ENCODE assay signal across 7 mouse cellular contexts in the genomic region with DNA sequence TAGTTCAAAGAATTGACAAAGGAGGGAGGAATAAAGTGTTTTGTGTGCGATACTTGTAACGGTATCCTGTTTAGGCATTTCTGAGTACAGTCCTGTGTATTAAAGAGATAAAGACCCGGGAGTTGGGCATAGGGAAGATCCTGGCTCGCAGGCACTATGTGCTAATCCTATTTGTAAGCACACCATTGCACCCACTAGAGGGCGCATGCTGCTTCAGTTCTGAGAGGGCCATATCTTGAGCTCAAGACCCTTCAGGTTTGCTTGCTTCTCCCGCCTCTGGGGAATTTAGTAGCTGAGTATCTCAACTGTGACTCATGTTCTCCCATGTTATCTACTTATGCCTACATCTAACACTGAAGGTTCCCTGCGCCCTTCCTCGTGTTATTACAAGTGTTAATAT. TPM values are rescaled to one million over a fixed set of nuclear protein-coding genes. Genes with fewer than 3 reads are reported as not detected.
DNase-seq lines count a peak whose midpoint lies in the region; ATAC-seq and TF ChIP-seq lines count a peak whose summit lies in the region.

No protein-coding gene starts in this region.

- peaks cover 18% of the 10 kb centered on the region for H3K27me3 ChIP-seq in Patski
- no peaks in the 10 kb centered on the region for H3K27me3 ChIP-seq in lung, embryonic 14.5 days (ENCODE audit: insufficient read depth, low read length)

- ATAC-seq in Patski: no peak
- ATAC-seq in hematopoietic stem cell, adult 5-6 weeks (replicated peaks in 1 of 2; ENCODE audit: insufficient read depth in 1 of 2, low FRiP score in 2 of 2, low TSS enrichment in 1 of 2, low read depth in 1 of 2, poor library complexity in 2 of 2, severe bottlenecking in 2 of 2): peak; percentile 56 to 67
- ATAC-seq in lung, embryonic 14.5 days (ENCODE audit: insufficient read depth): peak; percentile 54; the same call in 1 of the 2 replicates

- H3K9me3 ChIP-seq in lung, embryonic 14.5 days (ENCODE audit: low read depth, low read length): no peaks in the 10 kb centered on the region

- peak; percentile 40 to 49 for DNase-seq in left cerebral cortex, adult 2 months (ENCODE audit: extremely low spot score in 1 of 2, low spot score in 2 of 2)
- no peak for DNase-seq in left cerebral cortex, adult 8-10 months (ENCODE audit: low spot score in 2 of 2)
- DNase-seq in Patski (ENCODE audit: low read depth, low spot score): no peak
- peak; percentile 86 to 88 for DNase-seq in cerebellum, postnatal 10 days
- peak; percentile 96 for DNase-seq in lung, embryonic 14.5 days
- DNase-seq in right cerebral cortex, postnatal 25 days: peak; percentile 22

- H3K27ac ChIP-seq in left cerebral cortex, adult 2 months: no peak overlapping the region
- H3K27ac ChIP-seq in lung, embryonic 14.5 days (ENCODE audit: low read depth): no peak overlapping the region

- no peaks in the 10 kb centered on the region for H3K36me3 ChIP-seq in lung, embryonic 14.5 days (ENCODE audit: insufficient read depth)

- POLR2A ChIA-PET in Patski (lab: Charles Lee): no interaction called here

- no peaks in the 10 kb centered on the region for H3K4me1 ChIP-seq in lung, embryonic 14.5 days (ENCODE audit: insufficient read depth)

- CTCF ChIA-PET in Patski (lab: Charles Lee): no interaction called here

- 31% methylated on average over 8 of the region's 8 CpGs for WGBS in lung, embryonic 14.5 days

- H3K9ac ChIP-seq in lung, embryonic 14.5 days: no peak overlapping the region

- H3K4me2 ChIP-seq in lung, embryonic 14.5 days: no peak overlapping the region

- intact Hi-C loops in left cerebral cortex, adult 2 months (cut with DNase I): no loop called here

- H3K4me3 ChIP-seq in left cerebral cortex, adult 2 months: no peak overlapping the region
- H3K4me3 ChIP-seq in lung, embryonic 14.5 days (ENCODE audit: low read depth, low read length): no peak overlapping the region

- TF ChIP-seq CTCF in left cerebral cortex, adult 2 months (IDR thresholded peaks at IDR 0.05): peak; percentile 78
- TF ChIP-seq CTCF in Patski (IDR thresholded peaks at IDR 0.05): peak; percentile 72
- peak; percentile 93 for TF ChIP-seq CTCF in lung, embryonic 14.5 days (IDR thresholded peaks at IDR 0.05; ENCODE audit: low read depth)

- in situ Hi-C loops in Patski (cut with MboI; ENCODE audit: low pct_unique_long_range_greater_than_20kb): no loop called here

RNA-seq across cellular contexts. Expression of a gene that starts 36.7 kb away (rescaled TPM):
- 1 to 10 TPM; 2.6 to 3.1 TPM for total RNA-seq in left cerebral cortex, adult 2 months (2021)
- total RNA-seq in left cerebral cortex, adult 8-10 months (2022): 1 to 10 TPM; 3.4 to 5.4 (median 3.6) TPM
- not detected for polyA plus RNA-seq in Patski (2021)
- 10.0 and 19.8 TPM in 2 replicates for total RNA-seq in hematopoietic stem cell, adult 5-6 weeks (2017)
- polyA plus RNA-seq in lung, embryonic 14.5 days (2014; fragmentation: Nextera tagmentation; extraction: Ambion mirVana): 2.8 and 3.8 TPM in 2 replicates

Comparison
In these comparisons a context has a peak if more than half of its experiments do, and no peak if none do; other contexts are left out.
1. DNase-seq: peak in left cerebral cortex, adult 2 months (2 of 2), cerebellum, postnatal 10 days (2 of 2), lung, embryonic 14.5 days (single experiment) and right cerebral cortex, postnatal 25 days (single experiment); none in left cerebral cortex, adult 8-10 months (0 of 2) and Patski (single experiment).
2. Peak in every context shown above with its lines, with median percentiles within 50 percentile points of each other: CTCF ChIP-seq.